Mouse (Mus musculus) bone marrow, adult 2 months (tissue): ENCODE data around the gene Hoxa3.

Experiments
- CTCF ChIP-seq: fragments of 200-500 bp; IDR thresholded peaks from 2 replicates; pipeline ENCODE4 v1.5.1; 2011; ENCODE audit warnings: low read length, control low read depth; ENCODE audit not compliant: control insufficient read depth, insufficient read depth
- POLR2A ChIP-seq: fragments of 200-500 bp; IDR thresholded peaks from 2 replicates; pipeline ENCODE4 v1.6.1; 2011; ENCODE audit warnings: low read depth, mild to moderate bottlenecking, control low read depth, low read length, borderline replicate concordance; ENCODE audit not compliant: control insufficient read depth

- TF ChIP-seq CTCF (no peak), POLR2A (no peak)
These were observed 26.7 kb upstream of the Hoxa3 start for GRCm38 (mm10) chr6:52239625-52240388.
